Mouse (Mus musculus) heart, embryonic 11.5 days (tissue): ENCODE data around the gene Per3. TPM values are rescaled to one million over a fixed set of nuclear protein-coding genes. Genes with fewer than 3 reads are reported as not detected.

Source experiments
- ATAC-seq: fragments of 200-750 bp; cut with Nextera tagmentation; replicated peaks from 2 replicates; pipeline ENCODE4 v1.8.0; 2017; ENCODE audit warnings: moderate library complexity; ENCODE audit not compliant: insufficient number of reproducible peaks, low FRiP score, low TSS enrichment
- H3K27ac ChIP-seq: fragments of 300-500 bp; sonication (generic); 2 replicates; pipeline ENCODE4 v1.5.1; 2014; ENCODE audit warnings: mild to moderate bottlenecking, low read depth, low read length
- H3K27me3 ChIP-seq: fragments of 300-500 bp; sonication (generic); 2 replicates; pipeline ENCODE4 v1.6.1; 2014; ENCODE audit warnings: mild to moderate bottlenecking, low read length, mixed read lengths; ENCODE audit not compliant: control insufficient read depth, insufficient read depth
- H3K36me3 ChIP-seq: fragments of 300-500 bp; sonication (generic); 2 replicates; pipeline ENCODE4 v1.6.1; 2014; ENCODE audit warnings: mild to moderate bottlenecking, low read length, moderate library complexity, mixed read lengths; ENCODE audit not compliant: control insufficient read depth, insufficient read depth
- H3K4me1 ChIP-seq: fragments of 300-500 bp; sonication (generic); 2 replicates; pipeline ENCODE4 v1.6.1; 2014; ENCODE audit warnings: low read length; ENCODE audit not compliant: control insufficient read depth, insufficient read depth
- H3K4me2 ChIP-seq: fragments of 300-500 bp; sonication (generic); 2 replicates; pipeline ENCODE4 v1.6.1; 2014; ENCODE audit warnings: mild to moderate bottlenecking, moderate library complexity
- H3K4me3 ChIP-seq: fragments of 300-500 bp; sonication (generic); 2 replicates; pipeline ENCODE4 v1.5.1; 2014; ENCODE audit warnings: low read depth, low read length
- H3K9ac ChIP-seq: fragments of 300-500 bp; sonication (generic); 2 replicates; pipeline ENCODE4 v1.6.1; 2014; ENCODE audit warnings: mild to moderate bottlenecking, low read depth, low read length, moderate library complexity
- H3K9me3 ChIP-seq: fragments of 300-500 bp; sonication (generic); replicated peaks from 2 replicates; pipeline ENCODE4 v1.6.1; 2016; ENCODE audit warnings: low read length; ENCODE audit not compliant: control insufficient read depth
- WGBS: fragments of 180-500 bp; shearing (Covaris S2); extraction: QIAGEN DNeasy Blood & Tissue Kit; methylation state at CpG from one replicate; pipeline ENCODE4 v1.1.7; 2014; ENCODE audit not compliant: insufficient replicate concordance; 5-methylcytosine and 5-hydroxymethylcytosine counted together
- polyA plus RNA-seq: library from polyadenylated mRNA; unstranded; fragments of >200 nt; fragmentation: Nextera tagmentation; extraction: Ambion mirVana; gene quantifications from 2 replicates; pipeline ENCODE4 v1.2.1, GENCODE M21; 2014

Gene Per3
- polyA plus RNA-seq, 1 experiment from 2014 or later: 6.7 TPM

DNA sequence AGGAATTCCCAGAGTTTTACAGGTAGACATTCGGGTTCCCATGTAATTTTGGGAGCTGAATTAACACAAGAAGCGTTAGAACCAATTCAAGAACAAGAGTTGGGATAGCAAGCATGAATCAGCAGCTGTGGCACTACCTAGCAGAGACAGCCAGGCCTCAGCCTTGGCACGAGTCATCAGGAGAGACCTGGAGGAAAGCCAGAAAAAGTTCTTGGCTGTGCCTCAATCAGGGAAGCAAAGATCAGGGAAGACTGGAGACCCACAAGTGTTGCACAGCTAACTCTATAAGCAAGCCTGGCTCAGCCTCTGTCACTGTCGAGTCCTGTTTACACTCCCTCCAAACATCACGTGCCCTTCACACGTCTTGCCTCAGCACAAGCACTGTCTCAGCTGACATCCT is 82.2 kb downstream of the Per3 start:
- Histone ChIP-seq H3K9me3 (no peaks in the 10 kb centered on the region), H3K4me2 (no peak overlapping the region), H3K4me3 (no peak overlapping the region), H3K27me3 (no peaks in the 10 kb centered on the region), H3K4me1 (no peaks in the 10 kb centered on the region), H3K36me3 (no peaks in the 10 kb centered on the region), H3K27ac (no peak overlapping the region), H3K9ac (no peak overlapping the region)
- WGBS: 66% methylated on average over 6 of the region's 6 CpGs
- ATAC-seq: no peak

DNA sequence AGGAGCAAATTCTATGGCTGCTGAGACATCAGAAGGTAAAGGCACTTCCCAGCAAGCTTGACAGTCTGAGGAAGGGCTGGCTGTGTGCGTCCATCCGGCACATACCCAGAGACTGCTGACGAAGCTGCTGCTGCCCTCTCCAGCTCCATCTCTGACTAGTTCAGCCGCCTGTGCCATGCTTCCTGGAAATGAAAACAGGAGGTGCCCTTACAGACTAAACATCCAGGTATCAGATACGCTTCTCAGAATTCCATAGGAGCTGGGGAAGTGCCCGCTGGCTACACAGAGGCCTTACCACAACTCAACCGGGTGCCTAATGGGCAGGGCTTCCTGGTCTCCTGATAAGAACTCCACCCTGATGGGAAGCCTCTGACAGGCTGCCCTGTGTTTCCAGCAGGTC is 85.9 kb downstream of the Per3 start:
- no peaks in the 10 kb centered on the region for H3K27me3 ChIP-seq
- no peak overlapping the region for H3K9ac ChIP-seq
- H3K4me2 ChIP-seq: no peak overlapping the region
- no peak for ATAC-seq
- no peak overlapping the region for H3K27ac ChIP-seq
- no peaks in the 10 kb centered on the region for H3K36me3 ChIP-seq
- H3K9me3 ChIP-seq: no peaks in the 10 kb centered on the region
- no peak overlapping the region for H3K4me3 ChIP-seq
- WGBS: 60% methylated on average over 7 of the region's 7 CpGs
- H3K4me1 ChIP-seq: no peaks in the 10 kb centered on the region

DNA sequence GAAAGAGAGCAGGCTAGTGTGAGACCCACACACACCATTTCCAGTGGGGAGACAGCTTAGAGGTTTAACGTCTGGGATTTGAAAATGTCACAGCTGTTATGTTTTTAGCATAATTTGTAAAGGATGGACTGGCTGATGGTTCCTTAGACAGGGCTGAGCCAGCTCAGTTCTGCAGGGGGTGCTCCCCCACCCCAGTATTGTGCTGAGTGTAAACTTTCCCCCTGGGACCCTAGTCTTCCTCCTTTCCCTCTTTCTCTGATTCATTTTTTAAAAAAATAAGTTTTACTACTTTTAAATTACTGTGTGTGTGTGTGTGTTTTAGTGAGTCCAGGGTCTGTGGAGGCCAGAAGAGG is 87.4 kb downstream of the Per3 start:
- Histone ChIP-seq H3K4me3 (no peak overlapping the region), H3K27ac (no peak overlapping the region), H3K4me2 (no peak overlapping the region), H3K4me1 (no peaks in the 10 kb centered on the region), H3K36me3 (no peaks in the 10 kb centered on the region), H3K9ac (no peak overlapping the region), H3K27me3 (no peaks in the 10 kb centered on the region), H3K9me3 (no peaks in the 10 kb centered on the region)
- 75% methylated on average over 1 of the region's 1 CpGs for WGBS
- no peak for ATAC-seq

DNA sequence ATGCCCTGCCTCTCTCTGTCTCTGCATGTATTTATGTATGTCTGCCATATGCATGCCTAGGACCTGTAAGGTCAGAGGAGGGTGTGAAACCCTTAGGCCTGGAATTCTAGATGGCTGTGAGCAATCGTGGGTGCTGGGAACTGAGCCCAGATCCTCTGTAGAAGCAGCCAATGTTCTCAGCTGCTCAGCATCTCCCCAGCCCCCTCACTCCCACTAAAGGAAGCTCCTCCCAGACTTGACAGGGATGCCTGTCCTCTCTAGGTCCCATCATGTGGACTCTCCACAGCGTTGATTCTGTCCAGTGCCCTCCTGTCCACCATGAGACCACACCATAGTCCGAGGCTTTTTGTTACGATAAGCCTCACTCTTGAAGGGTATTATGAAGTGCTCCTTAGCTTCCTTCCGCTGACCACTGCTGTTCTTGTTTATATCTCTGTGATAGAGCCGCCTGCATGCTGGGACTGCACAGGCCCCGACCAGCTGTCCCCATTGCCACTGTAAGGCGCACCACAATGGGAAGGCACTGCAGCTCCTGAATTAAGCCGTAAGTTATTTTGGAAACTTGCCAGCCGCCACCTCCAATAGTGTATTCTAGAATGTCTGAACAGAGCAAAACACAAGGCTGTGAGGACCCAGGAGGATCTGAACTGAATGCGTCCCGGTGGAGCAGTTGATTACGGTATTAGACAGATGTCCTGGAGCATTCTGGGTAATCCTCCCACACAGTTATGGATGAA is 87.9 kb downstream of the Per3 start:
- 73% methylated on average over 13 of the region's 13 CpGs for WGBS
- ATAC-seq: no peak
- H3K27ac ChIP-seq: no peak overlapping the region
- H3K36me3 ChIP-seq: no peaks in the 10 kb centered on the region
- H3K9me3 ChIP-seq: no peaks in the 10 kb centered on the region
- no peaks in the 10 kb centered on the region for H3K27me3 ChIP-seq
- no peaks in the 10 kb centered on the region for H3K4me1 ChIP-seq
- H3K4me3 ChIP-seq: no peak overlapping the region
- H3K4me2 ChIP-seq: no peak overlapping the region
- no peak overlapping the region for H3K9ac ChIP-seq

Other genes starting within 250 kb of the Per3 start
- gene Errfi1, start 190.7 kb downstream of the Per3 start, polyA plus RNA-seq: 17.0 and 20.7 TPM in 2 replicates
- gene Park7, start 130.2 kb downstream of the Per3 start, polyA plus RNA-seq: 360 and 371 TPM in 2 replicates
- gene Tnfrsf9, start 130.1 kb downstream of the Per3 start, polyA plus RNA-seq: 0.11 and 0.29 TPM in 2 replicates
- not detected in 2 replicates for gene Uts2, start 47.6 kb downstream of the Per3 start, polyA plus RNA-seq
- gene Vamp3, start 13.3 kb upstream of the Per3 start, polyA plus RNA-seq: 88.5 and 102 TPM in 2 replicates
- gene Gm13090, start 44.9 kb upstream of the Per3 start, polyA plus RNA-seq: 0.21 TPM in 1 of 2 replicates, not detected in the other